Mouse (Mus musculus): Measurements from ENCODE around the gene Hsd11b1.

Hsd11b1 gene

DNA sequence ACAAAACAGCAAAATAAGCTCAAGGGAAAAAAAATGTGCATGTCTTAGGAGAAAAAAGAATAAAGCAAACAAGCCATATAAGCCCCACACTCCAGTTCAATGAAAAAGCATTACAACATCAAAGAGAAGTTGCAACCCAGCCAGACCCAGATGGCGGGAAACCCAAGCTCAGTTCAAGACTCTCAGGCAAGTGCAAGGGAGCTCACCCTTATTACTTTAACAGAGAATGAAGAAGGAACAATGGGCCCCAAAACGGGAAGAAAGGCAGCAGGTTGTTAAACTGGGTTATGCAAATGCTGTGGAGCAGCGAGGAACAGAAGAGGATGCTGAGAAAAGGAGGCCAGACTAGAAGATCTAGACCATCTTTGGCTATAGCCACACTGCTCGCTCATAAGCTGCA is 21.0 kb downstream of the Hsd11b1 start:
- no peak for DNase-seq

DNA sequence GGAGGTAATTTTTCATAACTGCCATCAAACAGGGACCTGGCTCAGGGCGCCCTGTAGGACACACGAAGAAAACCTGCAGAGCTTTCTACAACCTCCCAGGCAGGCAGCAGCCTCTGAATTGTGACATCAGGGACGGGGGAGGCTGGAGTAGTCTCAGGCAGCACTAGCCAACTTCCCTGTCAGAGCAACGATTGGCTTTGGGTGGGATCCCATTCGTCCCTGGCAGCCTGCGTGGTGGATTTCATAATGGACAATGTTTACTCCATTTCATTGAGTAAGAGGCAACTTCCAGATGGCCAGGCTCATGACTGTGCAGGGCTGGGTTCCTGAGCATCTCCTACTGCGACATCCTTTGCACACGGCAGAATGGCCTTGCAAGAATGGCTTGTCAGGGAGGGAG is 21.6 kb downstream of the Hsd11b1 start:
- DNase-seq, result peak; percentile 45 to 62

DNA sequence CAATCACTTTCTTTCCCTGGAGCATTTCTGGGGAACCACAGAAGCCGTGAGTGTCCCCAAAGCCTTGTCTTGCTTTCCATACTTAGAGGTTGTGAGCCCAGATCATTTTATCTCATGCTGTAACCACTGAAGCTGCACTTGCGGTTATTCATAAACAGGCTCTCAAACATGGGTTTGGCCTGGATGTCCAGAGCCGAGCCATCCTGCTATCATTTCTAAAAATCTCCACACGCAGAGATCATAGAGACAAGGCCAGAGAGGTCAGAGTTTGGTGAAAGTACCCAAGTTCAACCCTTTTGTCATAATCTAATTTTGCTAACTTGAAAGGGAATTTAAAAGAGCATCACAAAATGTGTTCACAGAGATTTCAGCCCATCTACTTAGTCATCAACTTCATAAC is 22.4 kb downstream of the Hsd11b1 start:
- DNase-seq, result no peak

DNA sequence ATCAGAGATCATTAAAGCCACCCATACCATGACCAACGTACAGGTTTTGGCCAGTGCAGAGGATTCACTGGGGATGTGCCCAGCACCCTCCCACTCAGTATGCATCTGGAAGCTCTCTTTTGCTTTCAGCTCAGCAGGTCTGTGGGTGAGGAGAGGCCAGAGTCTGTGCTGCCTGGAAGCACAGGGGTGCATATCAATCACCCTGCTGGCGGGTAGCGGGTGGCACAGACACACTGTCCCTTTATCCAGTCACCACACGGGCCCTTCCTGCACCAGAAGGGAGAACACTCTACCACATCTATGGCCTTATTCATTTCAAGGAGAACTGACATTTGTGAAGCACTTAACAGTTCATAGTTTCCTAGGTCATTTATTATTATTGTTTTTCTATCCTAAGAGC is 25.4 kb downstream of the Hsd11b1 start:
- DNase-seq, result no peak

DNA sequence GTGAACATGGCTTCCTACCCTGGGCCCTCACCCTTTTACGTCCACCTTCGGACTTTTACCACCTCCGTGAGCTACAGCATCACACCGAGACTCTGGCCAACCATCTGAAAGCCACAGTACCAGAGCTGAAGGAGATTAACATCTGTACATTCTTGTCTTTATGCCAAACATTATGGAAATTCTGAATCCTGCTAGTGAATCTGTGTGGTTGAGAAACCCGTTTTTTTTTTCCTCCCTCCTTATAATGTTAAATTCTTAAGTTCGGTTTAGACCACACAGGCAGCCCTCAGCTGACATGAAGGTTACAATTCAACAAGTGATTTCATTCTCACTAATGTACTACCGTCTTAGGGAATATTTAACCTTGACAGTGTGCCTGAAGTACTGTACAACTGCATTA is 28.9 kb downstream of the Hsd11b1 start:
- DNase-seq, result peak in 1 of 2 experiments; percentile 31

DNA sequence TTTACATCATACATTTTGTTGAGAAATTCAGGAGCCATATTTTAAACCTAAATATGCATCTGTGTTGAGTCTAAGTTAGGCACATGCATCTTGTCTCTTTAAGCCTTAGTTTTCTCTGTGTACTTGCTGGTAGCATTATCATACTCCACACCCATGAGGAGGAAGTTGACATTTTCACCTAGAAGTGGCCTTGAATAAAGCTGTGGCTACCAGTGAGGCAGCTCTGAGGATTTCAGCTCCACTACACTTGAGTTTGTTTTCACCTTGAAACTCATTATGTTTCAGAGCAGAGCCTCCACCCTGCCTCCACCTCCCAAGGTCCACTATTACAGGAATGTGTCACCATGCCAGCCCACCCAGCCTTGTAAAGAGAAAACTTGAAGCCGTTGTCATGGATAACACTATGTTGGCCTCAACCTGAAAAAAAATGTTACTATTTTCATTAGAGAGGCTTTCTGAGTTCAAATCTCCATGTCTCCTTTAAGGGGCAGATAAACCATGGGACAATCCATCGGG is 29.7 kb downstream of the Hsd11b1 start:
- peak in 1 of 2 experiments; percentile 21 for DNase-seq

DNA sequence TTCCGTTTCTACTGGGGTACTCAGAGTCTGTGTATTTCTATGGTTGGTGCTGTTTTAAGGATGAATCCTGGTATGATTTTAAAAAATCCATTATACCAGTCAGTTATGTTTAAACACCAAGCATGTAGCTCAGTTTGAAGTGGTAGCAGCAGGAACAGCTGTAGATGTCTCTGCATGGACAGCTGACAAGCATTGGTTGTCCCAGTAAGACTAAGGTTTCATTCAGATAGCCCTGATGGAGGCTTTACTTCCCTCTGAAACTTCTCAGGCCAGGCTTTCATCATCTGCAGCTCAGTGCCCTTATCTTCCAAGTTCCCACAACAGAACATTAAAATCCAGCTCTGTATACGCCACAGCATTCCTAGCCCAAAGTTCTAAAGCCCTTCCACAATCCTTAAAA is 31.1 kb downstream of the Hsd11b1 start:
- DNase-seq, result no peak

DNA sequence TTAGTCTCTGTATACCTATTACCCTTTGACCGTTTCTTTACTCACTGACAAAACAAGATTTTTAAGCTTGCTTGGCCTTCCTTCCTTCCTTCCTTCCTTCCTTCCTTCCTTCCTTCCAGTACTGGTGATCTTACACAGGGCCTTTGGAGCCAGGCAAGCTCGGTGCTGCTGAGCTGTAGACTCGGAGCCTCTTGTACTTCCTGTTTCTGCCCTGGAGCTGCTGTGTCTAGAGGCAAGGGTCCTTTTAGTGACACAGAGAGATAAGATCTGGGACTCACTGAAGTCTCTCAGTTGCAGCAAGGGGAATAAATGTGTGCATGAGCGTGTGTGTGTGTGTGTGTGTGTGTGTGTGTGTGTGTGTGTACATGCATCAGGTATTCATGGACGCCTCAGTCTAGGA is 32.9 kb downstream of the Hsd11b1 start:
- peak in 1 of 2 experiments; percentile 31 for DNase-seq

DNA sequence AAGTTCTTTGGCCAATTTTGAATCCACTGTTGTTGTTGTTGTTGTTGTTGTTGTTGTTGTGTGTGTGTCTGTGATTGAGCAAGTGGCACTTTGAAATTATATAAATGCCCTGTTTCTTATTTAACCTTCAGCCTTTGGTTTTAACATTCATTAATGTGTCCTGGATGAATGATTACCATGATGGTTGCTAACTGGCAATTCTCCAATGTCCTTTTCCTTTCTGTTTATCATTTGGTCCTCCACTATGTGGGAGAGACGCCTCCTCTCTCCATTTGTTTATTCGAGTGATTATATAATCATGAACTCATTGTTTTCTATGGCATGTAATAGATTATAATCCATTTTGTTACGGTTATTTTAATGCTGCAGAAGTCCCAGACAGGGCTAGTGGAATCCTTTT is 33.3 kb downstream of the Hsd11b1 start:
- no peak for DNase-seq

DNA sequence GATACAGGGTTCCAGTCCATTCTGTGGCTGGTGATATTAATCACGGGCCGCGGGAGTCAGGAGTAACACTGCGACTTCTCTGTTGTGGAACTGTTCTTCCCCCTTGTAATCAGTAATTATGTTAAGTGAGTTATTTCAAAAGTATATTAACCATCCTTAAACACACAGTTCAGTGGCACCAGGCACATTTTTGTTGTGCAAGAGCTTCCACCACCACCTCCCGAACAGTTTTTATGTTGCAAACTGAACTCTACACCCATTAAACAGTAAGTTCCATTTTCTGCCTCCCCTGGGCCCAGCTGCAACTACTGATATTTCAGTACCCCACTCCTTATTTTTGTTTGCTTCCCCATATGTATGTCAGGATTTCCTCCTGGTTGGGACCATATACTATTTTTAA is 34.3 kb downstream of the Hsd11b1 start:
- DNase-seq, result no peak

DNA sequence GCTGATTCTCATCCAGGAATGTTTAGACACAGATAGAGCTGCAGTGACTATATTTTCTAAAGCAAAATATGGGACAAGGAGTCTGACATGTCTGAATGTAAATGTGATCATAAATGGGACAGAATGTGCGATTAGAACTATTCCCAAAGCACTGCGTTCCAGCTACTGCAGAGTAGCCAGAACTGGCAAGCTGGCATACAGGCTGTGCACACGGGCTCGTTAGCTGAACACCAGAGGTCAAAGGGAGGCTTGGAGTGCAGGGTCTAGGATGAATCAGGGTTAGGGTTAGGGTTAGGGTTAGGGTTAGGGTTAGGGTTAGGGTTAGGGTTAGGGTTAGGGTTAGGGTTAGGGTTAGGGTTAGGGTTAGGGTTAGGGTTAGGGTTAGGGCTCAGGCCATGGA is 36.3 kb downstream of the Hsd11b1 start:
- no peak for DNase-seq

DNA sequence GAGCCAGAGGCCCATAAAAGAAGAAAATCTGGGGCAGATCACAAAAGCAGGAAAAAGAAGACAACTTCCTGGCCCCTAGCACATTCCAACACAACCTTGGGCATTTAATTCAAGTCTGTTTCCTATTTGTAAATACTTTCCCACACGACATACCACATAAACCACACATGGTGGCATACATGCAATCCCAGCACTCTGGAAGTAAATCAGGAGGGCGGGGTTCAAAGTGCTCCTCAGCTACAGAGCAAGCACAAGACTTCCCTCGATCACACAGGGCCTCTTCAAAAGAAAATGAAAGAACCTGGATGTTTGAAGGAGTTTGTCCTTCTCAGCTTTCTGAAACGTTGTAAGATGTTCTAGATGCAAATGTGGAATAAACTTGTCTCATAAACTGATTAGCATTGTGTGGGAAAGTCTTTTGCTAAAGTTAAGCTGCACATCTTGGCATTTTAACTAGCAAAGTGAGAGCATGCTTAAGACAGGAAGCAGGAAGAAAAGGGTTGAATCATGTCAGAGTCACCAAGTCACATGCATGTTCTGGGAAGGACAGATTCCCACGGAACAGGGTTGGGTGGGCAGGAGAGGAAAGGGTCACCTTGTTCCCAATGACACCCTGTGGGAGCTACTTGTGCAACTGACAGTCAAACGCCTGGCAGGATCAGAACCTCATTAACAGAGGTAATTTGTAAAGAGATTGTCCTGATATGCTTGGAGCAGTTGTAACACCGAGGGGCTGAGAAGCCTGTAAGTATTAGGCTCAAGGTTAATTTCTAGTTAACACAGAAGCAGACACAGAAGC is 37.0 kb downstream of the Hsd11b1 start:
- DNase-seq, result peak in 1 of 2 experiments; percentile 50

DNA sequence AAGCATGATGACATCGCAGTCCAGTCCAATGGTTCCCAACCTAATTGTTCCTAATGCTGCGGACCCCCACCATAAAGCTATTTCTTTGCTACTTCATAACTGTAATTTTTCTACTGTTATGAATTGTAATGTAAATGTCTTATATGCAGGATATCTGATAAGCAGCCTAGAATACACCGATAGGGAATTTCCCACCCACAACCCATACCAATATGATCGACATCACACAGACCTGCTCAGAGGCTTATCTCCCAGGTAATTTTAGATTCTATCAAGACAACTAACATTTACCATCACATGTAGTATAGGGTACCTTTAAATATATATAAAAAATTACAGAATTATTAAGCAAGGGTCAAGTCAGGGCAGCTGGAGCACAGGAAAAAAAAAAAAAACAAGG is 37.8 kb downstream of the Hsd11b1 start:
- DNase-seq, result no peak

DNA sequence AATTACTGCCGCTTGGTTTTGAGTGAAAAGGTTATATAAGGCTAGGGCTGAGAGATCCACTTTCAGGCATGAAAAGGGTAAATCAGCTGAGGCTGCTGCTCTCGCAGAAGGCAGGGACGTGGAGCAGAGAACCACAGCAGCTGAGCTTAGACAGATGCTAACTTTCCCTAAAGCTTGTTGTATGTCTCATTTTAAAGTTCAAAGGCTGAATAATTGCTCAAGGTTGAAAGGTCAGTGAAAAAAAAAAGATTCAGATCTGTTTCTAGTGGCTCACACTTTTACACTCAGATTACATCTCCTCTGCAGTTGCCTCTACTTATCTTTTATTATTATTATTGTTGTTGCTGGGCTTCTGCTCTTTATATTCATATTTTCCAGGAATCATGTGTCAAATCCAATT is 38.3 kb downstream of the Hsd11b1 start:
- DNase-seq, result no peak

DNA sequence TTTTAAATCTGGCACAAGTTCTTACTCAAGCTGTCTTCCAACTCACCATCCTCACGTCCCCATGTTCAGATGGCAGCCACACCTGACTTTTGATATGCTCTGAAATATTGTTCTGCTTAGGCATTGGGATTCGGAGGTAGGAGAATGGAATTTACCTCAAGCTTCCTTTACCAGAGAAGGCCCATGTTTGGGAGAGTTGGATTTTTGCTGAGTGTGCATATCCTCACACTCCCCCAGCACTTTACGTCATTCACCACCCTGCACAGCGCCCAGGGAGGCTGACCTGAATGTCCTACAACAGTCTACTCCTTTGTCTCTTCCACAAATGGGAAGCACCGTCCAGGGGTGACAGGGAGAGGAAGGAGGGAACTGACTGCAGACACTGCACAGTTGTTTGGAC is 43.5 kb downstream of the Hsd11b1 start:
- DNase-seq, result no peak

DNA sequence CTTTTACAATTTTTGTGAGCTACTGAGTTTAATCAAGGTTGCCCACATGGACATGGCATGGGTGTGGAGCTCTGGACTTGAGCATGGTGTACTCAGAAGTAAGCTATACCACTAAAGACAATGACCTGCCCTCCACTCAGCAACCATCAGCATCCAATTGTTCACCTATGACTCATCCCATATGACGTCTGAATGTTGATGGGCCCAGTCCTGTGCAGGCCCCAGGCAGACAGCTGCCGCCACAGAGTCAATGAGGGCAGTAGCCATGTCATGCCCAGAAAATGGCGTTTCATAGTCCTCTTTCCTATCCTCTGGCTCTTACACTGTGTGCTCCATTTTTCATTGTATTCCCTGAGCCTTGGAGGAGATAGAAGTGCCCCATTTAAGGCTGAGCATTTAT is 47.9 kb downstream of the Hsd11b1 start:
- DNase-seq, result no peak

DNA sequence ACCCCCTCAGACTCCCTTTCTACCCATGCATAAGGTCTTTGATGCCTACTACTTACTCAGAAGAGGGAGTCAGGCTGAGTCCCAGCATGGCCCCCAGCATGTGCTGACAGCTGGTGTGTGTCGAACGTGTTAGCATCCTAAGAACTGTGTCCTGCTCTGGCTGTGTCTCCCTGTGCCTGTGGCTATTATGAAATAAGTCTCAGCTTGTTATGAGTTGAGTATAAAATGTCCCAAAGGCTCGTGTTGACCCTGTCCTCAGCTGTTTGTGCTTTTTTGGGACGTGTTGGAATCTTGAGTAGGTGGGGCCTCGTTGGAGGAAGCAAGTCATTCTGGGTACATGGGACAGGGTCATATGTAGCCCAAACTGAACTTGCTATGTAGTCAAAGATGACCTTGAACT is 49.8 kb downstream of the Hsd11b1 start:
- no peak for DNase-seq

DNA sequence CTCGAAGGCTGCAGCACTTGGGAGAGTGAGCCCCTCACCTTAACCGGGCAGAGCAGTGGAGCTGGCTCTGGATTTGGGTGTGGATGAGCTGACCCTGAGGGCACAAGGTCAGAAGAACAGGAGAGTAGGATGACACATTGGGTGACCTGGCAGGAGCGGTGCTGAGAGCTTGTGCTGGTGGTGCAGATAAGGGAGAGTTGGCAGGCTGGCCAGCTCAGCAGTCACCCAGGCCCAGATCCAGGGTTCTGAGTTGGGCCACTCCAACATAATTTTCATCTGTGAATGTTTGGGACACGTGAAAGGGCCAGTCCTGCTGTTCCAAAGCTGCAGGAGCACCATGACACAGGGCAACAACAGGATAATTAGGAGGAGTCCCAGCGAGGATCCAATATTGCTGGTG is 52.5 kb downstream of the Hsd11b1 start:
- no peak for DNase-seq

DNA sequence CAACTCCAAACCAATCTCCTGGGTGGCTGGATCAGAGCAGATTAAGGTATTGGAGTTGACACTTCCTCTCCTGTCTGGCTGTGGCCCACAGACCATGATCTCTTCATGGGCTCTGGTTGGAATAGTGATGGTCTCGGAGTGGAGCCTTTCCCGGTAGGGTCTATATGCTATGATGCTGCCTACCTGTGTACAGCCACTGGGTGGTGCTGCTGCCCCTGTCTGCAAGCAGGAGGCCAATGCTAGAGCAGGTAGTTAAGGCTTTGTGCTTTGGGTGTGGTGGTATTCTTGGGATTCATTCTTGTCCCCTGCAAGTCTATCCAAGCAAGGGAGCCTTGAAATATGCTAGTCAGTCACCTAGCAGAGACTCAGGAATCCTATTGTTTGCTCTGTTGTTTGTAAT is 55.7 kb downstream of the Hsd11b1 start:
- DNase-seq, result peak; percentile 78 to 82

DNA sequence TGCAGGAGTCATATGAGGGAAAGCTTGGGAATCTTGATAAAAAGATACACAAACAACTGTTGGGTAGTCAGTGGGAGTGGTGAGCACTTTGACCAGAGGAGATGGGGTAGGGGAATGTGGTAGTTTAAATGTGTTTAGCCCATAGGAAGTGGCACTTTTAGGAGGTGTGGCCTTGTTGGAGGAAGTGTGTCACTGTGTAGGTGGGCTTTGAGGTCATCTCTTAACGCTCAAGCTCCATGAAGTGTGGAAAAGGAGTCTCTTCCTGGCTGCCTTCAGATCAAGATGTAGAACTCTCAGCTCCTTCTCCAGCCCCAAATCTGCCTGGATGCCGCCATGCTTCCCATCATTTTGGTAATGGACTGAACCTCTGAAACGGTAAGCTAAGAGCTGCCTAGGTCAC is 56.4 kb downstream of the Hsd11b1 start, which contains the start of gene Lamb3:
Lamb3 (plus strand) TSS at position 197 of the 400 bp plus-strand sequence.
- DNase-seq, result no peak

DNA sequence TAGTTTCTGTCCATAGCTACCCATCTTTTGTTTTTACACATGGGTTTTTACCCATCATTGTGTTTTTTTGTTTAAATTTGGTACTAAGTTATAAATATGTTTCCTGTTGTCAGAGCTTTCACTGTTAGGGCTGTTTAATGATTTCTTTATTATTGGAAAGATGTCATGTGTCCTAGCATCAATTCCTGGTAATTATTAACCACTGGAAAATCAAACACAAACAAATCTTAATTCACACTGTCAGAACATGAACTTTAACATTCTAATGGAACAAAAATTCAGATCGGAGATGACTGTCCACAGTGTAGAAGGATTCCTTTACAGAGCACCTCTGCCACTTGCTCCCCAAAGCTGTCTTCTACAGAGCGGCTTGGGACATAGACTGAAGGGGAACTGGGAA is 58.4 kb downstream of the Hsd11b1 start:
- no peak for DNase-seq

DNA sequence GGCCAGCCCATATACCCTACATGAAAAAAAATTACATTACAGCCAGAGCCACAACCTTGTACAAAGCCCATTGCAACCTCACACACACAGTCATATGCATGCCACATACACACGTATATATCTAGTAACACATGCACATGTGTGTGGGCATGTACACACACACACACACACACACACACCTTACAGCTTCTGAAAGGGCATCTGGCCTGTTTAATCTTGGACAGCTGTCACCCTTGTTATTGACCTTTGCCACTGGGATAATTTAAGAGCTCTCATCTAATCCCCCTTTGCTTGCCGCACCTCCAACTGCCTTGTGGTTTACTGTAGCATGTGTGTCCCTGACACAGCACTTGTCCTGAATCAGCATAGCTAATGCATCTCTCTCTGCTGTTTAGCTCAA is 60.1 kb downstream of the Hsd11b1 start:
- DNase-seq, result no peak

DNA sequence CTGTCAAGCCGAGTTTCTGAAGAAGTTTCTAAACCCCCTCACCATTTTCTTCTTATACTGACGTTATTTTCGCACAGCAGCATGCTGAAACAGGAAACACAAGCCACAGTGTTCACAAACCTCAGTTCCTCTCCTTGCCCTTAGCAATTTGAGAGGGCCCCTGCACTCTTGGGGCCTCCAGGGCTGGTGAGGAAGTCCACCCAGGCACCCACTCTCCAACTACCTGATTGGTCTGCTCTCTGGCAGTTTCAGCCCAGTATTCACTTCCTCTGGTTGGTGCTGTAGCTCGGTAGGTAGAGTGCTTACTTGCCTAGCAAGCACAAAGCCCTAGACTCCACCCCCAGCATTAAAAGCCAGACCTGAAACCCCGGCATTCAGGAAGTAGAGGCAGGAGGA is 62.5 kb downstream of the Hsd11b1 start, which contains the start of gene Traf3ip3:
Traf3ip3 (minus strand) TSS at position 321 of the 396 bp plus-strand sequence.
- DNase-seq, result no peak

DNA sequence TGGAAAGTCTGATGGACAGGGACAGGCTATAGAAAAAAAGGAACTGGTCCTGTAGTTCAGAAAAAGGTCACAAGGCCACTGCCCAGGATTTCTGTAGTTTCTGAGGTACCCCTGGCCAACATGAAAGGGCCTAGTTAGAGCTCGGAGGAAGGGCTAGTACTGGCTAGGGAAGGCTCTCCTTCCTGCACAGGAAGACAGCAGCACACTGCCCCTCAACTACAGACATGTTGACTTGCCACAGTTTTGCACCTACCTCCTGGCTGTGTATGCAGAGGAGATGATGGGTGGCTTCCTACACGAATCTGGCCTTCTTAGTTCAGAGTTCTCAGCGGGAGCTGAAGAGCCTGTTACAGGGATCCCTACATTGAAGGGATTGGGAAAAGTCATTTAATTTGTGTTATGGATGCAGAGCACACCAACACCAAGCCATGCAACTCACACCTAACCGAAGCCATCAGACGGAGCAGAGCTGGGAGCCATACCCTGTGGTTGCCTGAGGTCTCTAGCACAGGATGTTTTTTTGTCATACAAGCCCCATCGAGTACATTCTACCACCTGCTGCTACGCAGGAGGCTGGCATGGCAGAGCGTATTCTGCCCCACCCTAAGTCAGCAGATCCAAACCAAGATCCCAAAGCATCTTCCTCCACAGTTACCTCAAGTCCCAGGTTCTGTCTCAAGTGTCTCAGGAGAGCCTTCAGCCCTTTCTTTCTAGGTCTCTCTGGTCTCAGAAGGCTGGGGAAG is 63.1 kb downstream of the Hsd11b1 start:
- no peak for DNase-seq
